Mouse (Mus musculus) embryo, embryonic 10.5 days (tissue): ENCODE measurements around the gene Stk10.

Source experiments
- DNase-seq: peaks from one replicate; pipeline ENCODE4 v3.0.0-alpha.2; 2015; ENCODE audit warnings: low spot score

The Stk10 gene

DNA sequence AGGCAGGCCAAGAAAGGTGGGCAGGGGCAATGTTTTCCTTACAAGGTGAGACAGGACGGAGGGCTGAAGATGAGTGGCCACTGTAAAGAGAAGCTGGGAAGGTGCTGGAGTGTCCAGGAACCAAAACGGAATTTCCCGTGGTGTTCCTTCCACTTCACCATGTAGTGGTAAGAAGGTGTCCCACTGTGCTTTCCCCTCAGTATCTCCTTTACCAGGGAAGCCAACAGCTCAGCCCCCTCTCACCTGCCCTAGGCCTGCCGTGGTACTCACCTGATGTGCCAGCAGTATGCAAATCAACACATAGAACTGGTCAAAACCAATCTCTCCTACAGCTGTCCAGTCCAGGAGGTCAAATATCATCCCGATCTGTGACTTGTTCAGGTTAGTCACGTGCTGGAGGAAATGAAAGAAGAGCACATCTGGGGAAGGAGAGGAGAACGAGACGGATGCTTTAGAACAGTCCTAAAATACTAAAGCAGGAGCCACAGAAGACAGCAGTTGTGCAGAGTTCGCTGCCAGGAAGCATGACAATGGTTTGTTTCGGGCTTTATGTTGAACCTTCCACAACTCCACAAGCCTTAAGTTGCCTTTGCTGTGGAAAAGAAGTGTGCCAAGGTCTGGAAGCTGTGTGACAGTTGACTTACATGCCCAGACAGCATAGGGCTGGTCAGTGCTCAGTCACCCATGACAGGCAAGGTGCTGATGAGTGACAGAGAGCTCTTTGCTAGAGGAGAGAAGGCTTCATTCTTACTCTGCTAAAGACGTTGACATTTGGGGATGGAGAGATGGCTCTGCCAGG, 8.8 kb upstream of the Stk10 start:
- DNase-seq = no peak

DNA sequence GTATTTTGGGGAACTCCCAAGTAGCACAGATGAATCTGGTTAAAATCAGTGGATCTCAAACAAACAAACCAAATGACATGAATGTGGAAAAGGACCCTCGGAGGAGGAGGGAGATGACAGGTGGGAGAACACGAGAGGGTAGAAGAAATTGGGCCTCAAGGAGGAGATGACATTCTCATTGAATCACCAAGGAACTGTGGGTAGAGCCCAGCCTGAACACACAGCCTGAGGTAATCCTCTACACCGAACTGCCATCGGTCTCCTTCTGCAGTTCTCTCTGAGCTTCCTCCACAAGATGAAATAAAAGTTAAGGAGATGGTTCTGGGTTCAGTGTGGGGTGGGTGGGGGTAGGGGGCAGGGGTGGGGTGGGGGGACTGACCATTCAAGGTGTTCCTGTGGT, 6.1 kb upstream of the Stk10 start:
- DNase-seq = no peak

DNA sequence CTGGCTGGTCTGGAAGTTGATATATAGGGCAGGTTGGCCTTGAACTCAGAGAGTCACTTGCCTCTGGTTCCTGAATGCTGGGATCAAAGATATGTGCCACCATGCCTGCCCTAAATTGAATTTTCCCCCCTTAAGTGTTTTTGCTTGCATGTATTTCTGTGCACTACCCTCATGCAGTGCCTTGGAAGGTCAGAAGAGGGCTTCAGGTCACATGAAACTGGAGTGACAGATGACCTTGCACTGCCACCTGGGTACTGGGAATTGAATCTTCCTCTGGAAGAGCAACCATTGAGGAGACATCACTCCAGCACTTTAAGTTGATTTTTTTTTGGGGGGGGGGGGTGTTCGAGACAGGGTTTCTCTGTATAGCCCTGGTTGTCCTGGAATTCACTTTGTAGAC, 3.0 kb upstream of the Stk10 start:
- no peak for DNase-seq

DNA sequence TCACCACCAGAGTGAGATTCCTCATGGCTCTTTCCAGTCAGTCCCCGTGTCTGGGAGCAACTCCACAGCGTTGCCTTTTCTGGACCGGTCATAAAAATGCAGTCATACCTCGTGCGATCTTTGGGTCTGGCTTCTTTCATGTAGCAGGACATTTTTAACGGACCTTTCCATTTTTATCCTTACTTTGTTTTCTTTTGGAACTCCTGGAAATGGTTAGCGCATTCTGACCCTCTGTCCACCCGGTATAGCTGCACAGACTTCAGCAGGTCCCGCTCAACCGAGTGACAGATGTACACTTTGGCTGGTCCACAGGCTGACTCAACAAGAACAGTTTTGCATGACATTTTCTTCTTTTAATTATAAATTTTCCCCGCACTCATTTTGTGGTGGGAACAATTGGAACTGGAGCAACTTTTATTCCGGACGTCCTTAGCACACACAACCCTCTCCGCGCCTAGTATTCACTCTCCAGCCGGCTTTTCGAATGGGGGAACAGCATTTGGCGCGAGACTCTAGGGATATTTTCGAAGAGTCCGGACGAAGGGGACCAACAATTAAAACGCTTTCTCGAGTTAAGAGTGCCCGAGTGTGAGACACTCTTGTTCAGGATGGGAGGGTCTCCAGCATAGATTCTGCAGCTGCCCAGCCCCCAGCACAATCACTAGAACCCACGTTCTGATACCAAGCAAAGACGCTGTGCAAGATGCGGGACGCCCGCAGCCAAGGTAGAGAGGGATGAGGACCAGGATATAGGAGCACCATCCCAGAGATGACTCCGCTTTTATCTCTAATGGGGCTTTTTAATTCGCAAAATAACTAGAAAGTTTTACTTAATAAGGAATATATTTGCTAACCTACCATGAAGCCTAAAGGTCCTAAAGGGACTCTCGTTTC, 987 bp upstream of the Stk10 start, which contains the start of gene Efcab9:
Gene Efcab9 (minus strand): TSS at position 211 of the 894 bp plus-strand sequence.
- DNase-seq = peak; percentile 64

- peak; percentile 52 for DNase-seq
Measured at GRCm38 (mm10) chr11:32533482-32534261, 567 bp downstream of the Stk10 start.

DNA sequence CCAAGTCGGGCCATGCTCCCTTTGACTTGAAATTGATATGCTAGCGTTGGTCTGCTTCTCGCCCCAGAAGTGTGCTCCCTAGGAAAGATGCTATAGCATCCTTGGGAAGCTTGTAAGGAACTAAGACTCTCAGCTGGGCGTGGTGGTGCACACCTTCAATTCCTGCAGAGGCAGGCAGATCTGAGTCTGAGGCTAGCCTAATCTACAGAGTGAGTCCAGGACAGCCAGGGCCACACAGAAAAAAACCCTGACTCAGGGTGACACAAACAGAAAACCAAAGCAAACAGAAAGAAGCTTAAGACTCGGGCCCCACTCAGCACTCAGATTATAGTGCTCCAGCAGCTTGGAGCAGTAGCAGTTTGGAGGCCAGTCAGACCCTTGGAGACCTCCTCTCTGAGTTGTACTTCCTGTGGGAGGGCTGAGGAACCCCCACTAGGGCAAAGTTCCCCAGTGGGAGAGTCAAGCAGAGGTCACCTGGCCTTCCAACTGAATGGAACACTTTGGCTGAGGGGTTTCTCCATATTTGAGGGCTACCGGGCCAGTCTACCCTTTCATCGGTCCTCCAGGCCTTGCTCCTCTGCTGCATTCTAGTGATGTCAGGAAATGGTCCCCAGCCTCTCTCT, 1.5 kb downstream of the Stk10 start:
- no peak for DNase-seq

GRCm38 (mm10) chr11:32535646-32536045, 2.5 kb downstream of the Stk10 start:
- DNase-seq = no peak

DNA sequence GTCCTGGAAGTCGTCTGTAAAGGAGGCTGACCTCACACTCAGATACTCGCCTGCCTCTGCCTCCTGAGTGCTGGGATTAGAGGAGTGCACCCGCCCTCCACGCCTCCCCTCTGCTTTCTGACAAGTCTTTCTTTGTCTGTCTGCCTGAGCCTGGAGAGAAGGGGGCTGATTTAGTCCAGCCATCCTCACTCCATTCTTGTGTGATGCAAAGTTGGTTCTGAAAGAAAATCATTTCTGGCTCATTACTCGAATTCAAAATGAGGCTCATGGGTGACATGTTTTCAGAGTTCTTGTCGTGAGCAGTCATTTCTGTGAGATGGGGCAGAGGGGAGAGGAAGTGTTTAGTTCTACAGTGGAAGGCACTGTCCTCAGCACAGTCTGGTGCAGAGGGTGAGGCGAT, 3.8 kb downstream of the Stk10 start:
- DNase-seq = peak; percentile 74

DNA sequence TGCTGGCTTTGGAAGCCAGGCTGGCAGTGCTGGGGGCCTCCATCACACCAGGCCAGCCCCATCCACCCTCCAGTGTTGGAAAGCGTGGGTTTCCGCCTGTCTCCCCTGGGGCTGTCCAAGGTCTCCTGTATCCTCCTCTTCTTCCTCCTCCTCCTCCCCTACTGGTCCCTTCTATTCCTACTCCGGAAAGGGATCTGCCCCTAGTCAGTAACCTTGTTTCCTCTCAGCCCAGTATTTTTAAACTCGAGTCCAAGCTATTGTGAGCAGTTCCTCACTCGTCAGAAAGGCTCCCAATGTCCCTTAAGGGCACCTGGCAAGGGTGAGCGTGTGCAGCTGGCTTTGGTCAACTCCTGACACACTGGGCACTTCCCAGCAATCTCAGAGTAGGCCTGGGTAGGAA, 5.3 kb downstream of the Stk10 start:
- no peak for DNase-seq

GRCm38 (mm10) chr11:32538846-32539245, 5.7 kb downstream of the Stk10 start:
- DNase-seq = no peak

DNA sequence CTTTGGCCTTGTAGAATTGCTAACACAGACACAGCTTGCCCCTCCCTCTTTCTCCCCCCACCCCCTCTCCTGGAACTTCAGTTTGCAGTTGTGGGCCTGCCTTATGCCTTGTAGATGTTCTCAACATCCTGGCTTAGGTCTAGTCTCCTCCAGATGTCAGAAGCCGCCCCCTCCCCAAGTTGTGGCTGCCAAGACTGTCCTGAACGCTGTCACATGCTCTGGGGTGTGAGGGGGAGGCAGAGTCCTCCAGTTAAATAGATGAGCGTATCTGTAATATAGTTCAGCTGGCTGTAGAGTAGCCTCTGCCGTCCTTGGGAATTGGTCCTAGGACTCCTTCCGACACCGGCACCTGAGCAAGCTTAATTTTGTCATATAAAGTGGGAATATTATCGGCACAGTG, 6.6 kb downstream of the Stk10 start:
- no peak for DNase-seq

GRCm38 (mm10) chr11:32540463-32540862, 7.4 kb downstream of the Stk10 start:
- DNase-seq = no peak

GRCm38 (mm10) chr11:32542181-32542580, 9.1 kb downstream of the Stk10 start:
- no peak for DNase-seq

DNA sequence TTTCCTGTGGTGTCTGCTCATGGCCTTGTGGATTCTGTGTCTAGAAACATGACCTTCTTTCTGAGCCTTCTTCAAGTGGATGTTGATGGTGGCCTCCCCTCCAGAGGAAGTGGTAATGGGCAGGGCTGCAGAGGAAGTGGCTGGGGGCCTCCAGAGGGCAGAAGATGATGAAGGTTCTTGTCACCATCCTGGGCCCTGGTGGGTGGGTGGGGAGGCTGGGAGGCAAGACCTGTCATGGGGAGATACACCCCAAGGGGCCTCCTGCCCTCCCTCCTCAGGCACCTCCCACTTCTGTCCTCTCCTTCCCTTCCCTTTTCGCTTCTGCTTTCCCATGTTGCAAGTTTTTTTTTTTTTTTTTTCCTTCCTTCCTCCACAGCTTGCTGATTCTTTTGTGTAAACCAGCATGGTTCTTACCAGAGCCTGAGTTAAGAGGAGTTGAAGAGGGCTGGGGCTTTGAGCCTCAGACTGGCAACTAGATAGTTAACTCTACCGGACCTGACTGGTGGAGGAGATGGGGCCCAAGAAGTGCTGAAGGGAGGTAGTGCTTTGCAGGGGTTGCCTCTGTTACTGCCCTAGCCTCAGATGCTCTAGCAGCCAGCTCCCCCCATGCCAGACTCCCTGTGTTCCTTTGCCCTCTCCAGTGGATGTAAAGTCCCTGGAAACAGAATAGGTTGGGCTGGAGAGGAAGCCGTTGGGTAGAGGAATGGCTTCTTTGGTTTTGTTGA, 9.7 kb downstream of the Stk10 start:
- DNase-seq = no peak

DNA sequence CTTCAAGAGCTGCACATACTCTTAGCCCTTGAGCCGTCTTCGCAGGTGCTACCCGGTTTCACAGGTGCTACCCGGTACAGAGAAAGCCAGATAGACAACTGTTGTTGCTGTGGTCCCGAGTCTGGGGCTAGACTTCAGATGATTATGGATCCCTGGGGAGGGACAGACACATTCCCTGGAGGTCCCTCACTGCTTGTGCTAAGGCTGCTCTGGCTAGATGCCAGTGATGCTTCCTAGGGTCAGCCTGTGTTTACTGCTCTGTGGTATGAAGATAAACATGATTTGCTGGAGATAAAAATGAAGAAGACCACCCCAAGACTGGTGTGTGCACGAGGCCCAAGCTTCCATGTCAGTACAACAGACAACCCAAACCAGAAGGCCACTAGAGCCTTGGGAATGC, 10.9 kb downstream of the Stk10 start:
- DNase-seq = no peak

DNA sequence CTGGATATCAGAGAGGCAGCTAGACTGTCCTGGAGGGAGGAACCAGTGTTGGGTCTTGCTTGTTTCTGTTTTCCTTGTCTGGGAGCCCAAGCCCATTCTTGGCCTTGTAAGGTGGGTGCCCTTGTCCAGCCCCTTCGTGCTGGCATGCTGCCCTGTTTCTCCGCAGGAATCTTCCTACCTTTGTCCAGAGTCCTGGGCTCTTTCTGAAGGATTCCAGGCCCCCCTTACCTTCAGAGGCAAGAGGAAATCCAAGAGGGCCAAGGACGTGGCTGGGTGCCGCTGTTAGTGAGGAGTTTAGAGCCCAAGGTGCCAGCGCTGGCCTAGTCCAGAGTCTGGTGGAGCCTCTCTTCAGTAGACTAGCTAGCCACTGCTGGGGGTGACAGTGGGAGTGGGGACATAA, 11.4 kb downstream of the Stk10 start:
- DNase-seq = no peak

DNA sequence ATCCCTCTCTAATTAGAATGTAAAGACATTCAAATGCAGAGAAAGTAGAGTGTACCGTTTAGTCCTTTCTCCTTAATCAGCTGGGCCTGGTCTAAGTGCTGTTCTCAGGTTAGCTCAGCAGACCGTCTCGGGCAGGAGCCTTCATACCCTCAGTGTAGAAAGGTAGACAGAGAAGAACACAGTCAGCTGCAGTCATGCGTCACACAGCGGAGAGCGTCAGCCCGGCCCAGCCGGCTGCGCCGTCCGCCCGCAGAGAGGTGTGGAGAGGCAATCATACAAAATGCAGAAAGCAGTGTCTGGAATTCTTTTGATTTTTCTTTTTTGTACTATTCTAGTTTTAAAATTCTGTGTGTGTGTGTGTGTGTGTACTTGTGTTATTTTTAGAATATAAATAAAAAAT, 12.5 kb downstream of the Stk10 start:
- DNase-seq = no peak

GRCm38 (mm10) chr11:32546483-32546882, 13.4 kb downstream of the Stk10 start:
- DNase-seq = no peak

DNA sequence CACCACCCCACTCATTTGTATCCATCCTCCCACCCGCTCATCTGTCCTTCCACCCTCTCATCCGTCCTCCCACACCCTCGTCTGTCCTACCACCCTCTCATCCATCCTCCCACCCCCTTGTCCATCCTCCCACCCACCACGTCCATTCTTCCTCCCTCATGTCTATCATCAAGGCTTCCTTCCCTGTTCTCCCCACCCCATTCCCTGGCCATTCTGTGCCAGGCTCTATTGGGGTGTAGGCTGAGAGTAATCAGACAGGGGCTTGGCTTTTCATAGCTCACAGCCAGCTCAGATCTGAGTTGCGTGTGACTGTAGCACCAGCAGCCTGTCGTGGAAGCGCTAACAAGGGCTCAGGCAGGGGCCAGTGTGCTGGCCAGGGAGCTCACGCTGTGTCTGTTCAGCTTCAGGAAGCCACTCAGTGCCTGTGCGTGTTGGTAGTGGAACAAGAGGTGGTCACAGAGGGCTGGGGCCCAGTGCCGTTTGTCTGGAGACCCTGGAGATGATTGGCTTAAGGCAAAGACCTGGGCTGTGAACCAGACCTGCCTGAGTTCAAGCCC, 14.4 kb downstream of the Stk10 start:
- no peak for DNase-seq

DNA sequence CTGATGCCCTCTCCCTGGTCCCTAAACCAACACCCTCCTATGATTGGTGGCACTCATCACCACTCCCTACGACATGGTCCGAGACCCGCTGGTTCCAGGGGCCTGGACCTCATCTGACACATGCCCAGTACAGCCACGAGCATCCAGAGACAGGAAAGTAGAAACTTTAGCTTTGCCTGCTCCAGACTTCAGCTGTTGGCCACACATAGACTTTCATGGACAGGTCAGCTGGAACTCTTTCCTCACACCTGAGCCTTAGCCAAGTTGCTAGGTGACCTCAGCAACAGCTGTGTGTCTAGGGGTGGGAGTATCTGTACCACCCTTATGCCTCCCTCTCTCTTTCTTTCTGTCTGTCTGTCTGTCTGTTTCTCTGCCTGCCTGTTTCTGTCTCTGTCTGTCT, 15.1 kb downstream of the Stk10 start:
- no peak for DNase-seq

DNA sequence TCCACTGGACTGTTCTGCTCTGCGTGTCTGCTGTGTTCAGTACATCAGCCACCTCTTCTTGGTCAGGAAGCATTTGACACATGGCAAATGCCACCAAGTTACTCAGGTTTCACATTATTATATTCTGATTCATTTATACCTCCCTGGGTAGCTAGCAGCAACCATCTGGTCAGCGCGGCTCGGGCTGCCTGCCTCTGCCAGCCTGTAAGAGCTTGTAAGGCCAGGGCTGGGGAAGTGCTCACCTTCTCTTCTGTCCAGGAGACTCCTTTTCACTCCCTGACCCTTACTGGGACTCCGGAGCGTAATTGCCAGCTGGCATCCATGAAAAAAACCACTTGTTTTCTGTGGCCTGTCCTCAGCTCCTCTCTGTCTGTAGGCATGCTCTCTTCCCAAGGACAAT, 16.1 kb downstream of the Stk10 start:
- no peak for DNase-seq
